Mouse (Mus musculus): ENCODE results near the gene Nedd8.

GRCm38 (mm10) chr14:55707397-55707796, 35.5 kb upstream of the Nedd8 start:
- no peak for TF ChIP-seq POLR2A (IDR thresholded peaks at IDR 0.05; ENCODE audit: insufficient read depth, low read depth, low read length)
- no peak for TF ChIP-seq CTCF (IDR thresholded peaks at IDR 0.05; ENCODE audit: insufficient read depth, low read depth, low read length)
